Mouse (Mus musculus): ENCODE results near the gene Aatf.

DNA sequence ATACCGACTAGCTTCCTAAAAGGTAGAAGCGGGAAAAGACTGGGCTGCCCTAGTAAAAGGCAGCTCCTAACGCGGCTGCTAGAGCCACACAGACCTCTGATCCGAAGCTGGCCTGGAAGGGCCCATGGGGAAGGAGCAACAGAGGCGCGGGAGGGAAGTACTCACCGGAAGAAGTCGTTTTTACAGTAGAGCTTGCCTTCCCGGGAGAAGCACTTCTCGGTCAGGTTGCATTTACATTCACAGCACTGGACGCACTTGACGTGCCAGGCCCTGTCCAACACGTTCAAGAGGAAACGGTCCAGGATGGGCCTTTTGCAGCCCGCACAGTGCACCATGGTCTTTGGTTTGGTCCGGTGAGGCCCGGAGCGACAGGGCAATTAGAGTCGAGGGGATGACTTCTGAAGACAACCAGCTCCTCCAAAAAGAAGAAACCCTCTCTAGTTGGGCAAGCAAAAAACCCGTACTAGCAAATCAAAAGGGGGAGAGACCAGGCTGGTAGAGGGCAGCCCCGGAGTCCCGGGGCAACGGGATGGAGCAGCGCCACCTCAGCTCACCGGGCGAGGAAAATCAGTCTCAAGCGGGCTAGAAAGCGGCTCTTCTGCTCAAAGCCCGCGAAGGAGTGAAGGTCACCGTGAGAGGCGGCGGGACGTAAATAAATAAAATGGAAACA lies 10.7 kb upstream of the Aatf start:
- TF ChIP-seq CTCF (IDR thresholded peaks at IDR 0.05; ENCODE audit: borderline replicate concordance, extremely low read depth, insufficient read depth, insufficient read length) (no peak), POLR2A (IDR thresholded peaks at IDR 0.05; ENCODE audit: borderline replicate concordance, extremely low read depth, insufficient read depth, insufficient read length, poor library complexity, severe bottlenecking) (no peak)

All from brain, embryonic 14.5 days (tissue).